Mouse (Mus musculus): Measurements from ENCODE around the gene Adcy7.

GRCm38 (mm10) chr8:88292926-88293325, 20.7 kb downstream of the Adcy7 start:
- TF ChIP-seq POLR2A (IDR thresholded peaks at IDR 0.05; ENCODE audit: insufficient read depth, low read length): no peak
- no peak for TF ChIP-seq EP300 (IDR thresholded peaks at IDR 0.05; ENCODE audit: insufficient read depth, low read depth, low read length)
